ENCODE assay signal across 8 mouse cellular contexts in genomic region chr13:52880386-52880785, GRCm38 (mm10). TPM values are rescaled to one million over a fixed set of nuclear protein-coding genes. Genes with fewer than 3 reads are reported as not detected.
DNase-seq lines count a peak whose midpoint lies in the region; ATAC-seq lines count a peak whose summit lies in the region.

No protein-coding gene starts in this region.

- no peak overlapping the region for H3K4me2 ChIP-seq in forebrain, embryonic 13.5 days
- peak overlapping the region; percentile 2; the same call in 1 of the 2 replicates for H3K4me2 ChIP-seq in heart, embryonic 13.5 days
- H3K4me2 ChIP-seq in liver, embryonic 11.5 days = no peak overlapping the region

- DNase-seq in forebrain, embryonic 10.5 days (ENCODE audit: extremely low spot score, low spot score) = no peak
- DNase-seq in brain, adult 2 months (ENCODE audit: low read depth, low spot score) = peak; percentile 22
- DNase-seq in lung, postnatal 4 days = peak; percentile 38 to 71
- DNase-seq in embryo, embryonic 11 days = no peak
- no peak for DNase-seq in liver, embryonic 11.5 days (ENCODE audit: low spot score)
- no peak for DNase-seq in adrenal gland, postnatal 4 days (ENCODE audit: low spot score in 2 of 2)

- H3K9ac ChIP-seq in forebrain, embryonic 13.5 days = peak overlapping the region; percentile 43
- H3K9ac ChIP-seq in heart, embryonic 13.5 days = 0 out of 2 replicates have a peak overlapping the region, but pooled peaks have one; percentile 33
- H3K9ac ChIP-seq in liver, embryonic 11.5 days (ENCODE audit: low read depth, low read length) = no peak overlapping the region

- H3K27ac ChIP-seq in forebrain, embryonic 13.5 days = peak overlapping the region; percentile 68
- no peak overlapping the region for H3K27ac ChIP-seq in forebrain, embryonic 10.5 days
- H3K27ac ChIP-seq in heart, embryonic 13.5 days (replicated peaks) = peak overlapping the region; percentile 76
- H3K27ac ChIP-seq in liver, embryonic 11.5 days (ENCODE audit: low read depth, low read length) = no peak overlapping the region

- no peak overlapping the region for H3K4me3 ChIP-seq in forebrain, embryonic 13.5 days
- H3K4me3 ChIP-seq in forebrain, embryonic 10.5 days = no peak overlapping the region
- H3K4me3 ChIP-seq in heart, embryonic 13.5 days = no peak overlapping the region
- no peak overlapping the region for H3K4me3 ChIP-seq in liver, embryonic 11.5 days (ENCODE audit: low read depth, low read length)

- peak; percentile 58; the same call in 1 of the 2 replicates for ATAC-seq in forebrain, embryonic 13.5 days
- ATAC-seq in heart, embryonic 13.5 days (ENCODE audit: extremely low read depth, insufficient number of reproducible peaks, low FRiP score, low TSS enrichment) = peak; percentile 48; the same call in 1 of the 2 replicates
- ATAC-seq in liver, embryonic 11.5 days (replicated peaks; ENCODE audit: low FRiP score) = no peak

- H3K36me3 ChIP-seq in forebrain, embryonic 13.5 days (ENCODE audit: poor library complexity, severe bottlenecking) = no peaks in the 10 kb centered on the region
- H3K36me3 ChIP-seq in forebrain, embryonic 10.5 days (replicated peaks) = no peaks in the 10 kb centered on the region
- H3K36me3 ChIP-seq in heart, embryonic 13.5 days = no peaks in the 10 kb centered on the region
- no peaks in the 10 kb centered on the region for H3K36me3 ChIP-seq in liver, embryonic 11.5 days (ENCODE audit: control insufficient read depth, insufficient read depth, low read length)

- peaks cover 30% of the 10 kb centered on the region for H3K4me1 ChIP-seq in forebrain, embryonic 13.5 days
- H3K4me1 ChIP-seq in forebrain, embryonic 10.5 days = peaks cover 25% of the 10 kb centered on the region
- H3K4me1 ChIP-seq in heart, embryonic 13.5 days = peaks cover 43% of the 10 kb centered on the region
- no peaks in the 10 kb centered on the region for H3K4me1 ChIP-seq in liver, embryonic 11.5 days (replicated peaks; ENCODE audit: control insufficient read depth, insufficient read depth, low read length)

- no peaks in the 10 kb centered on the region for H3K9me3 ChIP-seq in forebrain, embryonic 13.5 days (replicated peaks)
- H3K9me3 ChIP-seq in forebrain, embryonic 10.5 days = no peaks in the 10 kb centered on the region
- no peaks in the 10 kb centered on the region for H3K9me3 ChIP-seq in heart, embryonic 13.5 days
- H3K9me3 ChIP-seq in liver, embryonic 11.5 days (ENCODE audit: control insufficient read depth, low read length) = no peaks in the 10 kb centered on the region

- no peaks in the 10 kb centered on the region for H3K27me3 ChIP-seq in forebrain, embryonic 13.5 days
- H3K27me3 ChIP-seq in forebrain, embryonic 10.5 days (ENCODE audit: poor library complexity, severe bottlenecking) = no peaks in the 10 kb centered on the region
- no peaks in the 10 kb centered on the region for H3K27me3 ChIP-seq in heart, embryonic 13.5 days (replicated peaks)
- H3K27me3 ChIP-seq in liver, embryonic 11.5 days (replicated peaks; ENCODE audit: control insufficient read depth, insufficient read depth, low read length) = no peaks in the 10 kb centered on the region

- WGBS in forebrain, embryonic 13.5 days = 30% methylated on average over 5 of the region's 5 CpGs
- 50% methylated on average over 5 of the region's 5 CpGs for WGBS in forebrain, embryonic 10.5 days
- 33% methylated on average over 5 of the region's 5 CpGs for WGBS in heart, embryonic 13.5 days
- WGBS in liver, embryonic 11.5 days = 73% methylated on average over 5 of the region's 5 CpGs

RNA-seq across cellular contexts. Expression of gene Auh, which starts 49.1 kb away (rescaled TPM):
- 48.1 and 51.3 TPM in 2 replicates for polyA plus RNA-seq in forebrain, embryonic 13.5 days (2015; fragmentation: Nextera tagmentation; extraction: Ambion mirVana)
- 26.8 and 31.0 TPM in 2 replicates for polyA plus RNA-seq in forebrain, embryonic 10.5 days (2016; fragmentation: Nextera tagmentation; extraction: Ambion mirVana)
- 49.1 and 57.4 TPM in 2 replicates for polyA plus RNA-seq in heart, embryonic 13.5 days (2015; fragmentation: Nextera tagmentation; extraction: Ambion mirVana)
- 35.4 and 36.4 TPM in 2 replicates for polyA plus RNA-seq in liver, embryonic 11.5 days (2014; fragmentation: Nextera tagmentation; extraction: Ambion mirVana)
- 100 to 1,000 TPM; 101 TPM for total RNA-seq in adrenal gland, postnatal 4 days (2021)

Comparison
In these comparisons a context has a peak if more than half of its experiments do, and no peak if none do; other contexts are left out.
1. H3K27ac ChIP-seq: peak in forebrain, embryonic 13.5 days (single experiment) and heart, embryonic 13.5 days (single experiment); none in forebrain, embryonic 10.5 days (single experiment) and liver, embryonic 11.5 days (single experiment).
2. DNase-seq: peak in brain, adult 2 months (single experiment) and lung, postnatal 4 days (2 of 2); none in forebrain, embryonic 10.5 days (single experiment), embryo, embryonic 11 days (single experiment), liver, embryonic 11.5 days (single experiment) and adrenal gland, postnatal 4 days (0 of 2).